Mouse (Mus musculus) heart, embryonic 10.5 days (tissue): ENCODE measurements around the gene Zfp473. TPM values are rescaled to one million over a fixed set of nuclear protein-coding genes. Genes with fewer than 3 reads are reported as not detected.

Experiments used
- DNase-seq: peaks from one replicate; pipeline ENCODE4 v3.0.0-alpha.2; 2017; ENCODE audit warnings: low spot score
- H3K27ac ChIP-seq: fragments of 300-500 bp; sonication (generic); 2 replicates; pipeline ENCODE4 v1.5.1; 2016; ENCODE audit warnings: mild to moderate bottlenecking
- H3K27me3 ChIP-seq: fragments of 300-500 bp; sonication (generic); 2 replicates; pipeline ENCODE4 v1.6.1; 2016; ENCODE audit warnings: mild to moderate bottlenecking; ENCODE audit not compliant: poor library complexity, insufficient read depth, severe bottlenecking
- H3K36me3 ChIP-seq: fragments of 300-500 bp; sonication (generic); 2 replicates; pipeline ENCODE4 v1.6.1; 2016; ENCODE audit warnings: mild to moderate bottlenecking, moderate library complexity
- H3K4me1 ChIP-seq: fragments of 300-500 bp; sonication (generic); 2 replicates; pipeline ENCODE4 v1.6.1; 2016; ENCODE audit warnings: mild to moderate bottlenecking
- H3K4me3 ChIP-seq: fragments of 300-500 bp; sonication (generic); 2 replicates; pipeline ENCODE4 v1.5.1; 2016; ENCODE audit warnings: mild to moderate bottlenecking, moderate library complexity
- H3K9me3 ChIP-seq: fragments of 300-500 bp; sonication (generic); 2 replicates; pipeline ENCODE4 v1.6.1; 2016; ENCODE audit warnings: mild to moderate bottlenecking, moderate library complexity
- WGBS: fragments of 180-500 bp; shearing (Covaris S2); methylation state at CpG from one replicate; pipeline ENCODE4 v1.1.7; 2016; 5-methylcytosine and 5-hydroxymethylcytosine counted together
- polyA plus RNA-seq: library from polyadenylated mRNA; unstranded; fragments of >200 nt; fragmentation: Nextera tagmentation; extraction: Ambion mirVana; gene quantifications from 2 replicates; pipeline ENCODE4 v1.2.1, GENCODE M21; 2016

Gene Zfp473
- polyA plus RNA-seq, 1 experiment from 2014 or later, result 1.8 TPM

DNA sequence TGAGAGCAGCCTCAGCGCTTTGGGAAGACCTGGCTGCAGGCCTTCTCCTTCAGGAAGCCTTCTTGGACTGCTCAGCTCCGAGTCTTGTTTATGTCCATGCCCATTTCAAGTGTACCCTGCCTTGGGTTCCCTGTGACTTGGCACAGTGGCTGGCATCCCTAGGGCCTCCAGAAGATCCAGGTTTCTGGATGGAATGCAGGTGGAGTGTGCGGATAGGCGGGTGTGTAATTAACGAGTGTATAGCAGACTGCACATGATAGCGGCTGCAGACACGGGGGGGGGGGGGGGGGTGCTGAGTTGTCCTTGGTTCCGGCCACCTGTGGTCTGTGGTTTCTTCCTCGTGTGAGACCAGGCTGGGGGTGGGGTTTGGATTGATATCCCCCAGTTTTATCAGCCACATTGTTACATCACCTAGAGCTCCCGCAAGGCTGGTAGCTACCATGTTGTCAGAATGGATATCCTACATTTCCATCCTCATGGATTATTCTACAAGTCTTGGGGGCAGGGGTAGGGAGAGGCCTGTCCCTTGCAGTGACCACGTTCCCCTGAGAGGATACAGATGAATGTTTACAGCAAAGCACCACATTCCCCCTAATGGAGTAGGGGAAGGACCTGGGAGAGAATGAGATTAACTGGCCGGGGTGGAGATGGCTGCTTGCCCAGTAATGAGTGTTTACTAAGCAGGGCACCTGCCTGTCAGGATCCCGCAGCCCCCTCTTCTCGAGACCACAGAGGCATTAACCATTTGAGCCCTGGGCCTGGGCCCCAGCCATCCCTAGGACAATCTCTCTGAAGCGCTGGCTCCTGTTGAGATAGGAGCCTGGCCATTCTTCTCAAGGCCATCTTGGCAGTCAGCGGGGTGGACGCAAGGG is 65.1 kb downstream of the Zfp473 start:
- Histone ChIP-seq H3K27ac (no peak overlapping the region), H3K9me3 (no peaks in the 10 kb centered on the region), H3K27me3 (peaks cover 9% of the 10 kb centered on the region; the same call in 1 of the 2 replicates), H3K36me3 (no peaks in the 10 kb centered on the region), H3K4me3 (no peak overlapping the region), H3K4me1 (no peaks in the 10 kb centered on the region; the same call in 1 of the 2 replicates)
- no peak for DNase-seq
- 65% methylated on average over 16 of the region's 17 CpGs for WGBS

GRCm38 (mm10) chr7:44683656-44684055 is 67.2 kb downstream of the Zfp473 start:
- Histone ChIP-seq H3K27ac (no peak overlapping the region), H3K4me3 (no peak overlapping the region), H3K27me3 (peaks cover 5% of the 10 kb centered on the region; the same call in 1 of the 2 replicates), H3K36me3 (no peaks in the 10 kb centered on the region), H3K9me3 (no peaks in the 10 kb centered on the region), H3K4me1 (no peaks in the 10 kb centered on the region; the same call in 1 of the 2 replicates)
- 84% methylated on average over 8 of the region's 8 CpGs for WGBS
- DNase-seq, result no peak

Other genes starting within 250 kb of the Zfp473 start
- gene Mybpc2, start 226.4 kb downstream of the Zfp473 start, polyA plus RNA-seq, result 0.21 TPM in 2 replicates
- gene Spib, start 219.0 kb downstream of the Zfp473 start, polyA plus RNA-seq, result 0.12 and 0.15 TPM in 2 replicates
- 96.8 and 101 TPM in 2 replicates for gene Pold1, start 202.2 kb downstream of the Zfp473 start, polyA plus RNA-seq
- 59.9 and 65.3 TPM in 2 replicates for gene Nr1h2, start 197.1 kb downstream of the Zfp473 start, polyA plus RNA-seq
- 0.64 TPM in 1 of 2 replicates, not detected in the other for gene Napsa, start 178.7 kb downstream of the Zfp473 start, polyA plus RNA-seq
- 0.02 and 0.24 TPM in 2 replicates for gene Kcnc3, start 160.4 kb downstream of the Zfp473 start, polyA plus RNA-seq
- gene Myh14, start 80.2 kb downstream of the Zfp473 start, polyA plus RNA-seq, result 0.68 and 2.4 TPM in 2 replicates
- not detected in 2 replicates for gene Izumo2, start 42.3 kb downstream of the Zfp473 start, polyA plus RNA-seq
- gene Vrk3, start 2.6 kb downstream of the Zfp473 start, polyA plus RNA-seq, result 34.0 and 35.5 TPM in 2 replicates
- 128 and 132 TPM in 2 replicates for gene Nup62, start 65.0 kb upstream of the Zfp473 start, polyA plus RNA-seq
- gene Il4i1, start 65.3 kb upstream of the Zfp473 start, polyA plus RNA-seq, result 0.41 and 1.3 TPM in 2 replicates
- 1.7 and 3.3 TPM in 2 replicates for gene Atf5, start 65.6 kb upstream of the Zfp473 start, polyA plus RNA-seq
- 102 and 103 TPM in 2 replicates for gene Akt1s1, start 97.9 kb upstream of the Zfp473 start, polyA plus RNA-seq
- gene Tbc1d17, start 98.0 kb upstream of the Zfp473 start, polyA plus RNA-seq, result 56.9 and 67.3 TPM in 2 replicates
- 28.5 and 29.7 TPM in 2 replicates for gene Pnkp, start 106.1 kb upstream of the Zfp473 start, polyA plus RNA-seq
- gene Ptov1, start 118.7 kb upstream of the Zfp473 start, polyA plus RNA-seq, result 258 and 316 TPM in 2 replicates
- 90.5 and 95.6 TPM in 2 replicates for gene Med25, start 141.7 kb upstream of the Zfp473 start, polyA plus RNA-seq
- gene Fuz, start 145.0 kb upstream of the Zfp473 start, polyA plus RNA-seq, result 14.2 and 14.9 TPM in 2 replicates
- 73.9 and 82.1 TPM in 2 replicates for gene Ap2a1, start 178.4 kb upstream of the Zfp473 start, polyA plus RNA-seq
- gene Tsks, start 192.2 kb upstream of the Zfp473 start, polyA plus RNA-seq, result 0.25 TPM in 1 of 2 replicates, not detected in the other
- 11.7 and 19.1 TPM in 2 replicates for gene Cpt1c, start 223.8 kb upstream of the Zfp473 start, polyA plus RNA-seq
- 563 and 740 TPM in 2 replicates for gene Prmt1, start 235.5 kb upstream of the Zfp473 start, polyA plus RNA-seq
- gene Irf3, start 246.6 kb upstream of the Zfp473 start, polyA plus RNA-seq, result 61.8 and 71.1 TPM in 2 replicates
- gene Bcl2l12, start 247.7 kb upstream of the Zfp473 start, polyA plus RNA-seq, result 44.9 and 57.9 TPM in 2 replicates